Mouse (Mus musculus) spleen, adult 2 months (tissue): Measurements from ENCODE around the gene Fam172a. TPM values are rescaled to one million over a fixed set of nuclear protein-coding genes. Genes with fewer than 3 reads are reported as not detected.

Experiments
- DNase-seq, 2 experiments: peaks; one replicate each; pipeline versions ENCODE4 v3.0.0 to v3.0.0-alpha.2; 2012 to 2021; ENCODE audit warnings: low spot score in 2 of 2, low read depth in 1 of 2
- H3K27ac ChIP-seq: fragments of 200-500 bp; 2 replicates; pipeline ENCODE4 v1.5.1; 2012; ENCODE audit warnings: low read length, inconsistent platforms; ENCODE audit not compliant: insufficient read depth
- H3K27me3 ChIP-seq: fragments of 200-500 bp; 2 replicates; pipeline ENCODE4 v1.6.1; 2012; ENCODE audit warnings: mild to moderate bottlenecking, moderate library complexity, low read length, inconsistent platforms; ENCODE audit not compliant: control insufficient read depth, insufficient read depth
- H3K36me3 ChIP-seq: fragments of 200-500 bp; 2 replicates; pipeline ENCODE4 v1.6.1; 2012; ENCODE audit warnings: mild to moderate bottlenecking, low read length, inconsistent platforms; ENCODE audit not compliant: control insufficient read depth, insufficient read depth
- H3K4me1 ChIP-seq: fragments of 200-500 bp; 2 replicates; pipeline ENCODE4 v1.6.1; 2011; ENCODE audit warnings: inconsistent platforms; ENCODE audit not compliant: control insufficient read depth, insufficient read depth, insufficient read length
- H3K4me3 ChIP-seq: fragments of 200-500 bp; 2 replicates; pipeline ENCODE4 v1.5.1; 2011; ENCODE audit warnings: mild to moderate bottlenecking, inconsistent platforms; ENCODE audit not compliant: insufficient read depth, insufficient read length; ENCODE audit errors: extremely low read depth
- CTCF ChIP-seq: fragments of 200-500 bp; IDR thresholded peaks from 2 replicates; pipeline ENCODE4 v1.5.1; 2011; ENCODE audit warnings: mild to moderate bottlenecking, inconsistent platforms; ENCODE audit not compliant: insufficient read depth, insufficient read length, insufficient replicate concordance; ENCODE audit errors: extremely low read depth
- POLR2A ChIP-seq: fragments of 200-500 bp; IDR thresholded peaks from 2 replicates; pipeline ENCODE4 v1.6.1; 2011; ENCODE audit warnings: low read depth, low read length, inconsistent platforms
- WGBS: fragments of 180-500 bp; shearing (Covaris S2); methylation state at CpG from one replicate; pipeline ENCODE4 v1.1.7; 2018; 5-methylcytosine and 5-hydroxymethylcytosine counted together
- polyA plus RNA-seq: library from polyadenylated mRNA; depleted of rRNA; stranded (reverse); fragments of >200 nt; gene quantifications from 2 replicates; pipeline ENCODE4 v1.2.3, GENCODE M21; 2012

Fam172a gene
- polyA plus RNA-seq, 1 experiment, result 7.1 TPM

DNA sequence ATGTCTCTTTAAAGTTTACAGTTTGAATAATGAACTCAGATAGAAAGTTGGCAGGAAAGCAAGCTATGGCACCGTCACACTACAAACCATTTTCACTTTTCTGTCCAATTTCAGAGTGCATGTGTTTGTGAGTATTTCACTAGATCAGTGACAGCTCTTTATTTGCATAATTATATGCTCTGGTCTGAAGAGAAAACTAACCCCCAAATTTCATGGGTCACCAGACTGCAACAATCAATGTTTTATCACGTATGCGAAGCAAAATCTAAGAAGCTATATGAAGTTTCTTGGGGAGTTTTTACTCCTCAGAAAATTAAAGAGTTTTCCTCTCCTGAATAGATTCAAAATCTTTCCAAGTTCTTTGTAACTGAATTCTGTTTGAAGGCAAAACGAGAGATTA lies 466.3 kb downstream of the Fam172a start:
- WGBS, result 68% methylated on average over 4 of the region's 4 CpGs
- no peaks in the 10 kb centered on the region for H3K36me3 ChIP-seq
- TF ChIP-seq POLR2A, result no peak
- no peak for TF ChIP-seq CTCF
- peaks cover 5% of the 10 kb centered on the region; the same call in 1 of the 2 replicates for H3K4me1 ChIP-seq
- no peak for DNase-seq
- no peak overlapping the region for H3K4me3 ChIP-seq
- peaks cover 8% of the 10 kb centered on the region for H3K27me3 ChIP-seq
- H3K27ac ChIP-seq, result no peak overlapping the region

DNA sequence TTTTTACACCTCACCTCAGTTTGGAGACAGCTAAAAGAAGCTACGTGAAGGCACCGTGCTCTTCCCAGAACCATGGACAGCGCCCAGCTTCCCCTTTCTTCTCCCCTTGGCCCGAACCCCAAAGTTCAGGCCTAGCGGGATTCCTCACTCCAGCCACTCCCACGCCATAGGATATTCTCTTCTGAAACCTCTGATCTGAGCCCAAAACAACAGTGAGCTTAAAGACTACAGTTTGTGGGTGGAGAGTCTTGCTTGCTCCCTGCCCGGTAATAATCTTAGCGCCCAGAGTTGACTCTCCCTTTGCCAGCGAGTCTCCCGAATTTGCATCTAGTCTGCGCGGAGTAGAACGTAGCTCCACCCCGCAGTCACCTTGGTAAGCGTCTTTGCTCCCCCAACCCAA lies 469.5 kb downstream of the Fam172a start:
- WGBS, result 6% methylated on average over 15 of the region's 15 CpGs
- no peak for DNase-seq
- Histone ChIP-seq H3K4me1 (no peaks in the 10 kb centered on the region), H3K27ac (no peak overlapping the region), H3K36me3 (no peaks in the 10 kb centered on the region), H3K27me3 (peaks cover 7% of the 10 kb centered on the region), H3K4me3 (no peak overlapping the region)
- TF ChIP-seq POLR2A, result no peak
- TF ChIP-seq CTCF, result no peak

DNA sequence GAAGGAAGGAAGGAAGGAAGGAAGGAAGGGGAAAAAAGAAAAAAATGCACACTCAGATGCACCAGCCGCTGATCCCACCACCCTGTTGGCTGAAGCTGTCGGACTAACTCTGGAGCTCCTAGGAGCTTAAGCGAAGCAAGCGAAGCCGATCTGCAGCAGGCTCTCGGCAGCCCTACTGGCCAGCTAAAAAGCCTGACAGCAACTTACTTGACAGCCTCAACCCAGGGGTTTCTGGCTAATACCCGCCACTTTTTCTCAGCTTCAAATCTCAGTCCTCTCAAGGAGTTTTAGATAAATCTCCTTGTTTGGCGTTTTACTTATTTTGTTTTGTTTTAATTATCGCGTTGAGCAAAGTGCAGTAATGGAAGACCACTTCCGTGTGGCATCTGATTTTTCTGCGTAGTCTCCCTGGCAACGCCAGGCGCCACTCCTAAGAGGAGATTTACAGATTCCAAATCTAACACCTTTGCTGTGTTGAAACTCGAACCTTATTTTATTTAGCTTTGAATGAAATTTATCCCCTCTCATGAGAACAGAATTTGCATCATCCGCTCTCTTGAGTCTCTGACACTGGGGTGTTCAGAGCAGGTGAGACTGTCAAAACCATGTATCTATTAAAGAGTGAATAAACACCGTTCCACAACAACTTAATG lies 470.3 kb downstream of the Fam172a start:
- WGBS, result 22% methylated on average over 17 of the region's 17 CpGs
- DNase-seq, result no peak
- Histone ChIP-seq H3K4me1 (no peaks in the 10 kb centered on the region), H3K4me3 (no peak overlapping the region), H3K27me3 (peaks cover 7% of the 10 kb centered on the region), H3K36me3 (no peaks in the 10 kb centered on the region), H3K27ac (no peak overlapping the region)
- TF ChIP-seq POLR2A, result no peak
- no peak for TF ChIP-seq CTCF

DNA sequence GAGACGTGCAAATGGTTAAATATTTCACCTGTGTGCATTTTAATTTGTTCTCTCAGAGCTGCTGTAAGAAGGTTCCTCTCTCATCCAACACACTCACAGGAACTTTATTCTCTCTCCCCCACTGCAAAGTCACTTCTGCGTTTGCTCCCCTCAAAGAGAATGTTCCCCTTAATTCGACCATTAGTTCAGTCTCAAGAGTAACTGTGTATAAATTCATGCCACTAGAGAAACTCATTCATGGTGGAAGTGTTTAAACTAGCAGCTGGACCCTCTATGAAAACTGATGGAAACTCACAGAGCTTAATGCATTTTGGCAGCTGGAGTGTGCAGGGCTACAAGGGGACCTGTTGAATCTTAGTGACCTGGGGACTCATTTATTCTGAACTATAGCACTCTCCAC lies 471.0 kb downstream of the Fam172a start:
- no peak overlapping the region for H3K4me3 ChIP-seq
- H3K27ac ChIP-seq, result no peak overlapping the region
- peaks cover 7% of the 10 kb centered on the region for H3K27me3 ChIP-seq
- DNase-seq, result no peak
- WGBS, result 10% methylated on average over 3 of the region's 3 CpGs
- H3K36me3 ChIP-seq, result no peaks in the 10 kb centered on the region
- no peaks in the 10 kb centered on the region for H3K4me1 ChIP-seq
- TF ChIP-seq CTCF (no peak), POLR2A (no peak)

DNA sequence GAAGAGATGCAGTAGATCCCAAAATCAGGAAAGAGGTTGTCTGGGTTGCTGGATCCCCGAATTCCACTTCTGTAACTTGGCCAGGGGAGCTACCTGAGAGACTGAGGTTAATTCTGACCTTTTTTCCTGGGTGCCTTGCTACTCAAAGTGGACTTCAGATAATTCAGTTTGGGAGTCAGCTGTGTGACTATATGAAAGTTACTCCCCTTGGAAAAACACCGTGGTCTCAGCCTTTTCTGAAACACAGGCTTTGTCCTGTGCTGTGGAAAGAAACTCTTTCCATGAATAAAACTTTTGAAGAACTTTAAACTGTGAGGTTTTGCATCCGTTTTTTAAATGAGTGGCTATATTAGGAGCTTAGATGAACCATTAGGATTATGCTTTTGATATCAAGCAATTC lies 472.4 kb downstream of the Fam172a start:
- no peak for DNase-seq
- Histone ChIP-seq H3K36me3 (no peaks in the 10 kb centered on the region), H3K4me1 (no peaks in the 10 kb centered on the region), H3K27ac (no peak overlapping the region), H3K4me3 (no peak overlapping the region), H3K27me3 (peaks cover 8% of the 10 kb centered on the region)
- TF ChIP-seq CTCF, result no peak
- TF ChIP-seq POLR2A, result no peak
- 8% methylated on average over 3 of the region's 3 CpGs for WGBS

DNA sequence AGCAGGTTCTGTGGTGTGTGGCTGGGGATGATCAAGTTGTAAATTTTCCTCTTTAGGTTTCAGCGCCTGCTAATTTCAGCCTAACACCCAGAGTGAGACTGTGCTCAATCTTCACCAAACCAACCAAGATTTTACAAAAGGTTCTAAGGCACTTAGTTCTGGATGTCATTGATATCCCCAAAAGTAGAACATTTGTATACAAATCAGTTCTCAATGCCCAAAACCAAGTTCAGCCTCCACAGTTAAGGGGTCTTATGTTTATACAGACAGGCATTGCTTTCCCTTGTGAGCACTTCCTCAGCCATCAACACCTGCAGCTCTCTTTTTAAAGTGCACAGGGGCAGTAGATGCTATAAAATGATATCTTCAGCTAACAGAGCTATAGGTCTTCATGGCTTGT lies 473.1 kb downstream of the Fam172a start:
- TF ChIP-seq CTCF, result no peak
- no peak for TF ChIP-seq POLR2A
- Histone ChIP-seq H3K27me3 (peaks cover 14% of the 10 kb centered on the region), H3K36me3 (no peaks in the 10 kb centered on the region), H3K4me1 (no peaks in the 10 kb centered on the region), H3K27ac (no peak overlapping the region), H3K4me3 (no peak overlapping the region)
- 15% methylated on average over 1 of the region's 1 CpGs for WGBS
- no peak for DNase-seq

DNA sequence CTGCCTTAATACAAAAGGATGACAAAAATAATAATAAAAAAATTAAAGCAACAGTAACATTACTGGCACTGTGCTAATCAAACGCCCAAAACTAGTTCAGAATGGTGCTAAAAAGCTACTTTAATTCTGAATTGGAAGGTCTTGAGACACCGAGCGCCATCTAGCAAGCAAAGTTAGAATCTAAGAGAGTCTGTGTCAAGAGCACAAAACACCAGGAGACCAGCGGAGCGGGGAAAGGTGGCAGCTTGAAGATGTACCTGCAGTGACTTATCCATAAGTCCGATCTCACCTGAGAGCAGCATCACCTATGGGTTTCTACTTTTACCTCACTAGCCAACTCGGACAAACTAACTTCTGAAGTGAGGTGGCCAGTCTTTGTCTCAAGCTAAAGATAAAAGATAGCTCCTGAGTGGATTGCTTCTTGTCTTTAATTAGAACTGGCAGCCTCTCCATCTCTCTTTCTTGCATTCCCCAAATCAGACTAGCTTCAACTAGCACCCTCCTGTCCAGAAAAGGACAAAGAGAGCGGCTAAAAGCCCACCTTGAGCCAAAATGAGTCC lies 474.1 kb downstream of the Fam172a start:
- no peak for DNase-seq
- H3K27ac ChIP-seq, result no peak overlapping the region
- no peak for TF ChIP-seq POLR2A
- TF ChIP-seq CTCF, result no peak
- 5% methylated on average over 8 of the region's 8 CpGs for WGBS
- H3K4me3 ChIP-seq, result no peak overlapping the region
- no peaks in the 10 kb centered on the region for H3K4me1 ChIP-seq
- no peaks in the 10 kb centered on the region for H3K36me3 ChIP-seq
- peaks cover 17% of the 10 kb centered on the region for H3K27me3 ChIP-seq
